Mouse (Mus musculus) c-Kit-negative CD71-positive TER-119-positive erythroid progenitor cells, embryonic 14.5 days (primary cell): ENCODE results near the gene Tsc2.

Source experiments
- DNase-seq: peaks from one replicate; pipeline ENCODE4 v3.0.0-alpha.2; 2013; ENCODE audit warnings: low read depth, low spot score

Gene Tsc2

GRCm38 (mm10) chr17:24647493-24647892, 15.1 kb upstream of the Tsc2 start:
- no peak for DNase-seq

- DNase-seq, result no peak
These were observed 14.0 kb upstream of the Tsc2 start for GRCm38 (mm10) chr17:24646381-24646780.

- DNase-seq, result no peak
These were observed 13.5 kb upstream of the Tsc2 start for GRCm38 (mm10) chr17:24645916-24646315.

- no peak for DNase-seq
These were observed 12.7 kb upstream of the Tsc2 start for GRCm38 (mm10) chr17:24644875-24645721.

GRCm38 (mm10) chr17:24644030-24644715, 11.7 kb upstream of the Tsc2 start:
- DNase-seq, result no peak

GRCm38 (mm10) chr17:24642791-24643343, 10.4 kb upstream of the Tsc2 start:
- DNase-seq, result no peak

- DNase-seq, result no peak
These were observed 9.5 kb upstream of the Tsc2 start for GRCm38 (mm10) chr17:24641944-24642343.

- no peak for DNase-seq
These were observed 8.2 kb upstream of the Tsc2 start for GRCm38 (mm10) chr17:24640581-24640980.

- DNase-seq, result no peak
These were observed 7.7 kb upstream of the Tsc2 start for GRCm38 (mm10) chr17:24640119-24640518.

GRCm38 (mm10) chr17:24639571-24639988, 7.2 kb upstream of the Tsc2 start:
- no peak for DNase-seq

GRCm38 (mm10) chr17:24638840-24639239, 6.4 kb upstream of the Tsc2 start:
- no peak for DNase-seq

GRCm38 (mm10) chr17:24638214-24638613, 5.8 kb upstream of the Tsc2 start:
- DNase-seq, result no peak

GRCm38 (mm10) chr17:24636781-24637481, 4.5 kb upstream of the Tsc2 start:
- DNase-seq, result no peak

GRCm38 (mm10) chr17:24635694-24636093, 3.3 kb upstream of the Tsc2 start:
- no peak for DNase-seq

- no peak for DNase-seq
These were observed 2.6 kb upstream of the Tsc2 start for GRCm38 (mm10) chr17:24635024-24635423.

GRCm38 (mm10) chr17:24633831-24634230, 1.4 kb upstream of the Tsc2 start:
- DNase-seq, result no peak

GRCm38 (mm10) chr17:24632813-24633449, 501 bp upstream of the Tsc2 start:
- no peak for DNase-seq

GRCm38 (mm10) chr17:24630072-24630471, 2.4 kb downstream of the Tsc2 start:
- DNase-seq, result no peak

- DNase-seq, result peak; percentile 69
These were observed 3.8 kb downstream of the Tsc2 start for GRCm38 (mm10) chr17:24628646-24629045.

GRCm38 (mm10) chr17:24625472-24625871, 7.0 kb downstream of the Tsc2 start:
- no peak for DNase-seq

- peak; percentile 74 for DNase-seq
These were observed 14.8 kb downstream of the Tsc2 start for GRCm38 (mm10) chr17:24617561-24618194.
